Mouse (Mus musculus) neutrophil, adult 83 days (primary cell): Measurements from ENCODE around the gene H2afb2. TPM values are rescaled to one million over a fixed set of nuclear protein-coding genes. Genes with fewer than 3 reads are reported as not detected.

Experiments
- total RNA-seq, 2 experiments: library from RNA; stranded (reverse); gene quantifications; one replicate each; pipeline ENCODE4 v1.2.4; 2023

H2afb2 gene
- not detected for total RNA-seq

DNA sequence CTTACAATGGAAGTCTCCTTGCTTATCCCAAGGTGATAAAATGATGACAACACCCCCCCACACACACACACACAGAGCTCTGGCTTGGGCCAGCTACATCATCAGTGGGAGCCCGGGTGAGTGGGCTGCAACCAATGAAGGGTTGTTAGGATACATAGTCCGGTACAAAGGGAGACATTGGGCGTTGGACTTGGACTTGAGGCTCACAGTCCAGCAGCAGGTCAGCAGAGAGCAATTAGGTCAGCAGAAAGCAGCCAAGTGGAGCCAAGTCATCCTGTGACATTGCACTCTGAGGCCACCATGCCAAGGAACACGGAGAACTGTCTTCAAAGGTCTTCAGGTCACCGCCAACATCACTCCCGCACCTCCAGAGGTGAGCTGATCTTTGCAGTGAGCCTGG is at the start of gene H2afb2:
Gene H2afb2, plus strand, starts transcription at position 301 of the 400 bp plus-strand sequence.

Other genes with a start within 250 kb of the H2afb2 start
- not detected for gene Cpxcr1, start 232.2 kb upstream of the H2afb2 start, total RNA-seq